Mouse (Mus musculus) liver, adult 2 months (tissue): ENCODE measurements around the gene Arhgef39. TPM values are rescaled to one million over a fixed set of nuclear protein-coding genes. Genes with fewer than 3 reads are reported as not detected.

Source experiments
- DNase-seq: peaks from one replicate; pipeline ENCODE4 v3.0.0-alpha.2; 2011; ENCODE audit warnings: low read depth, low spot score; ENCODE audit errors: extremely low read depth
- H3K27ac ChIP-seq: fragments of 200-500 bp; replicated peaks from 2 replicates; pipeline ENCODE4 v1.5.1; 2012; ENCODE audit warnings: low read depth, mild to moderate bottlenecking, control low read depth, inconsistent platforms, low read length; ENCODE audit not compliant: insufficient read depth
- H3K27me3 ChIP-seq: fragments of 200-500 bp; 2 replicates; pipeline ENCODE4 v1.6.1; 2012; ENCODE audit warnings: mild to moderate bottlenecking, moderate library complexity, low read length, inconsistent platforms; ENCODE audit not compliant: control insufficient read depth, insufficient read depth
- H3K36me3 ChIP-seq: fragments of 200-500 bp; 2 replicates; pipeline ENCODE4 v1.6.1; 2012; ENCODE audit warnings: low read length, inconsistent platforms; ENCODE audit not compliant: control insufficient read depth, insufficient read depth
- H3K4me1 ChIP-seq: fragments of 200-500 bp; 2 replicates; pipeline ENCODE4 v1.6.1; 2011; ENCODE audit warnings: low read length; ENCODE audit not compliant: control insufficient read depth, insufficient read depth
- H3K4me3 ChIP-seq: fragments of 200-500 bp; 2 replicates; pipeline ENCODE4 v1.5.1; 2011; ENCODE audit warnings: low read depth, mild to moderate bottlenecking, control low read depth, low read length, moderate library complexity; ENCODE audit not compliant: insufficient read depth
- H3K79me2 ChIP-seq: fragments of 200-500 bp; 2 replicates; pipeline ENCODE4 v1.6.1; 2012; ENCODE audit warnings: inconsistent platforms, mild to moderate bottlenecking, low read length, moderate library complexity; ENCODE audit not compliant: control insufficient read depth, insufficient read depth
- H3K9ac ChIP-seq: fragments of 200-500 bp; 2 replicates; pipeline ENCODE4 v1.6.1; 2012; ENCODE audit warnings: low read depth, mild to moderate bottlenecking, control low read depth, inconsistent platforms, low read length
- CTCF ChIP-seq: fragments of 200-500 bp; IDR thresholded peaks from 2 replicates; pipeline ENCODE4 v1.5.1; 2011; ENCODE audit warnings: low read depth, low read length, control low read depth
- POLR2A ChIP-seq: fragments of 200-500 bp; IDR thresholded peaks from 2 replicates; pipeline ENCODE4 v1.6.1; 2011; ENCODE audit warnings: low read length, control low read depth; ENCODE audit not compliant: insufficient read depth; ENCODE audit errors: extremely low read depth
- WGBS: fragments of 180-500 bp; shearing (Covaris S2); methylation state at CpG from one replicate; pipeline ENCODE4 v1.1.7; 2018; 5-methylcytosine and 5-hydroxymethylcytosine counted together
- polyA plus RNA-seq: library from polyadenylated mRNA; depleted of rRNA; stranded (reverse); fragments of >200 nt; gene quantifications from 2 replicates; pipeline ENCODE4 v1.2.3, GENCODE M21; 2012
- total RNA-seq: library from RNA; depleted of rRNA; stranded (reverse); fragments of >200 nt; gene quantifications from 2 replicates; pipeline ENCODE4 v1.2.3, GENCODE M21; 2014

Arhgef39 gene
- total and polyA plus RNA-seq, 2 experiments = 0.74 to 1.4 TPM

DNA sequence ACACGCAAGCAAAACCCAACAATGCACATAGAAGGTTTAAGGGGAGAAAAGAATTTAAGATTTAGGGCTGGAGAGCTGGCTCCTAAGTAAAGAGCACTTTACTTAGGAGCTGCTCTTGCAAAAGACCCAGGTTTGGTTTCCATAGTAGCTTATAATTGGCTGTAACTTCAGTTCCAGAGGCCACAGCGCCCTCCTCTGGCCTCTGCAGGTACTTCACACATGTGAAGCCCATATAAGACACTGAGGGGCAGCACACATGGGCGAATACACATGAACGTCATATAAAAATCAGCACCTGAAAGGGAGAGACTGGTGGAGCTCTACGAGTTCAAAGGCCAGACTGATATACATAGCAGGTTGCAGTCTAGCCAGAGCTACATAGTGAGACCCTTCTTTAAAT, 28.4 kb upstream of the Arhgef39 start:
- H3K27ac ChIP-seq = no peak overlapping the region
- peaks cover 7% of the 10 kb centered on the region; the same call in 1 of the 2 replicates for H3K36me3 ChIP-seq
- peak; percentile 18 for DNase-seq
- 78% methylated on average over 5 of the region's 5 CpGs for WGBS
- no peaks in the 10 kb centered on the region for H3K27me3 ChIP-seq
- no peaks in the 10 kb centered on the region for H3K79me2 ChIP-seq
- peaks cover 6% of the 10 kb centered on the region; the same call in 1 of the 2 replicates for H3K4me1 ChIP-seq
- TF ChIP-seq CTCF (peak; percentile 51), POLR2A (no peak)
- H3K9ac ChIP-seq = no peak overlapping the region
- H3K4me3 ChIP-seq = no peak overlapping the region

- H3K79me2 ChIP-seq = no peaks in the 10 kb centered on the region
- no peaks in the 10 kb centered on the region for H3K27me3 ChIP-seq
- peak overlapping the region; percentile 38; the same call in 1 of the 2 replicates for H3K9ac ChIP-seq
- no peaks in the 10 kb centered on the region for H3K36me3 ChIP-seq
- peaks cover 11% of the 10 kb centered on the region for H3K4me1 ChIP-seq
- 20% methylated on average over 6 of the region's 6 CpGs for WGBS
- H3K27ac ChIP-seq = 0 out of 2 replicates have a peak overlapping the region, but pooled peaks have one; percentile 21
- no peak overlapping the region for H3K4me3 ChIP-seq
- TF ChIP-seq CTCF (no peak), POLR2A (no peak)
- DNase-seq = peak; percentile 64
These were observed 20.5 kb upstream of the Arhgef39 start for GRCm38 (mm10) chr4:43519956-43520355.

- TF ChIP-seq POLR2A (no peak), CTCF (no peak)
- 18% methylated on average over 10 of the region's 10 CpGs for WGBS
- Histone ChIP-seq H3K9ac (peak overlapping the region; percentile 38; the same call in 1 of the 2 replicates), H3K4me3 (no peak overlapping the region), H3K27ac (0 out of 2 replicates have a peak overlapping the region, but pooled peaks have one; percentile 21), H3K4me1 (peaks cover 11% of the 10 kb centered on the region), H3K79me2 (no peaks in the 10 kb centered on the region), H3K27me3 (no peaks in the 10 kb centered on the region), H3K36me3 (no peaks in the 10 kb centered on the region)
- peak; percentile 79 for DNase-seq
These were observed 20.1 kb upstream of the Arhgef39 start for GRCm38 (mm10) chr4:43519551-43519950.

GRCm38 (mm10) chr4:43515764-43516708, 16.5 kb upstream of the Arhgef39 start:
- TF ChIP-seq POLR2A (no peak), CTCF (no peak)
- H3K27ac ChIP-seq = no peak overlapping the region
- H3K4me3 ChIP-seq = no peak overlapping the region
- DNase-seq = no peak
- H3K4me1 ChIP-seq = peaks cover 5% of the 10 kb centered on the region; the same call in 1 of the 2 replicates
- H3K9ac ChIP-seq = no peak overlapping the region
- 66% methylated on average over 11 of the region's 11 CpGs for WGBS
- H3K79me2 ChIP-seq = no peaks in the 10 kb centered on the region
- H3K27me3 ChIP-seq = no peaks in the 10 kb centered on the region
- H3K36me3 ChIP-seq = no peaks in the 10 kb centered on the region

DNA sequence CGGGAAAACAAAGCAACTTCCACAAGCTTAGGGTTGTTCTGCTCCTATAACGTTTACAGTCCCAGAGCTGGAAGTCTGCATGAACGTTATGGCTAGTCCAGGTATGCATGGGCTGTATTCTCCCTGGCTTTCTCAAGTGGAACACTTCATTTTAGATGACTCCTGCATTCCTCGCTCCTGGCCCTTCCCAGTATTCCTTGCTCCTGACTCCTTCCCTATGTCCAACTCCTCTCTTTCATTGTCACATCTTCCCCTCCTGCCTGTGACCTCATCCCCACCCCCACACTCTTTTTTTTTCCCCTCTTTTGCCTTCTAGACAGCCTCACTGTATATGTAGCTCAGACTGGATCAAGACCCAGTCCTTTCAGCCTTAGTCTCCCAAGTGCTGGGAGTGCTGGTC, 14.3 kb upstream of the Arhgef39 start:
- H3K9ac ChIP-seq = no peak overlapping the region
- no peaks in the 10 kb centered on the region for H3K27me3 ChIP-seq
- no peaks in the 10 kb centered on the region for H3K4me1 ChIP-seq
- no peak overlapping the region for H3K27ac ChIP-seq
- DNase-seq = no peak
- WGBS = 78% methylated on average over 4 of the region's 4 CpGs
- TF ChIP-seq POLR2A (no peak), CTCF (no peak)
- no peaks in the 10 kb centered on the region for H3K36me3 ChIP-seq
- no peaks in the 10 kb centered on the region for H3K79me2 ChIP-seq
- H3K4me3 ChIP-seq = no peak overlapping the region
